Mouse (Mus musculus) lung, postnatal 36 days (tissue): ENCODE data around the gene Plek.

Experiments used
- DNase-seq: peaks from one replicate; pipeline ENCODE4 v3.0.0; 2022; ENCODE audit warnings: mixed read lengths

The Plek gene

DNA sequence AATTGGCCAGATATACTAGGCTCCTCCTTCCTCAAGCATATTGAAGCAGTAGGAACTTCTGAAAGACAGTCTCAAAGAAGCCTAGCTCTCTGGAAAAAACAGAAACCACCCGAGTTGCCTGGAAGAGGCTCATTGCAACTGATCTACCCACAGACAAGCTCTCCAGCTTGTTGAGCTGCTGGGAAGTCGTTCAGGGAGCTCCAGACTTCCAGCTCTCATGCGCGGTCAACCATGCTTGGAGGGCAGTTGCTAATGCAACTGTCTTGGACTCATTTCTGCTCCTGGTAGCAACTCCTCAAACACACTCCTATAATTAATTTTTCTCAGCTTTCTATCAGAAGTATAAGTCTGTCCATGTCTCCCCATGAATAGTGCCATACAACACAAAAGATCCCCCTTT is 109.2 kb downstream of the Plek start:
- no peak for DNase-seq

GRCm38 (mm10) chr11:16941973-16942452 is 110.2 kb downstream of the Plek start:
- DNase-seq, result no peak

GRCm38 (mm10) chr11:16941103-16941793 is 110.9 kb downstream of the Plek start:
- no peak for DNase-seq

GRCm38 (mm10) chr11:16935577-16936236 is 116.5 kb downstream of the Plek start:
- DNase-seq, result no peak

- peak; percentile 24 for DNase-seq
Observed at GRCm38 (mm10) chr11:16932159-16932558, 120.0 kb downstream of the Plek start.
